Mouse (Mus musculus): ENCODE measurements around the gene Gas2l1.

- no peak for TF ChIP-seq CTCF (IDR thresholded peaks at IDR 0.05; ENCODE audit: low read depth)
- no peak; the same call in 1 of the 2 replicates for TF ChIP-seq EP300 (IDR thresholded peaks at IDR 0.05; ENCODE audit: low read depth)
Observed at GRCm38 (mm10) chr11:5098736-5099542, 33.8 kb upstream of the Gas2l1 start, which contains the start of the genes Rhbdd3 and Ewsr1.
